Mouse (Mus musculus) limb, embryonic 14.5 days (tissue): ENCODE measurements at regions not wholly inside any gene's neighbourhood (a gene's known extent, or its start where the extent isn't known, plus 50 kb on each side); places are given as distances from the start of the nearest gene placed in this dataset.
"Not testable (repeated sequence)": the region's sequence is repeated elsewhere in the genome, so short reads cannot be mapped to it uniquely, and the experiment has no call there.

Experiments used
- ATAC-seq: fragments of 200-750 bp; cut with Nextera tagmentation; 2 replicates; pipeline ENCODE4 v1.8.0; 2017; ENCODE audit warnings: low read depth, moderate number of reproducible peaks, moderate TSS enrichment; ENCODE audit not compliant: low FRiP score
- DNase-seq: peaks from one replicate; pipeline ENCODE4 v3.0.0-alpha.2; 2015; ENCODE audit warnings: low spot score
- H3K27ac ChIP-seq: fragments of 300-500 bp; sonication (generic); replicated peaks from 2 replicates; pipeline ENCODE4 v1.5.1; 2014; ENCODE audit warnings: low read depth, mild to moderate bottlenecking, low read length, moderate library complexity, mixed read lengths
- H3K27me3 ChIP-seq: fragments of 300-500 bp; sonication (generic); 2 replicates; pipeline ENCODE4 v1.6.1; 2014; ENCODE audit warnings: low read length, mixed read lengths; ENCODE audit not compliant: control insufficient read depth, insufficient read depth
- H3K36me3 ChIP-seq: fragments of 300-500 bp; sonication (generic); 2 replicates; pipeline ENCODE4 v1.6.1; 2014; ENCODE audit warnings: mild to moderate bottlenecking, low read length, moderate library complexity, mixed read lengths; ENCODE audit not compliant: control insufficient read depth, insufficient read depth
- H3K4me1 ChIP-seq: fragments of 300-500 bp; sonication (generic); 2 replicates; pipeline ENCODE4 v1.6.1; 2014; ENCODE audit warnings: antibody characterized with exemption, low read length, mixed read lengths; ENCODE audit not compliant: control insufficient read depth, insufficient read depth
- H3K4me2 ChIP-seq: fragments of 300-500 bp; sonication (generic); replicated peaks from 2 replicates; pipeline ENCODE4 v1.6.1; 2014; ENCODE audit warnings: low read depth, mild to moderate bottlenecking, low read length, moderate library complexity; ENCODE audit not compliant: severe bottlenecking
- H3K4me3 ChIP-seq: fragments of 300-500 bp; sonication (generic); replicated peaks from 2 replicates; pipeline ENCODE4 v1.5.1; 2014; ENCODE audit warnings: low read length
- H3K9ac ChIP-seq: fragments of 300-500 bp; sonication (generic); 2 replicates; pipeline ENCODE4 v1.6.1; 2014; ENCODE audit warnings: mild to moderate bottlenecking, low read depth, low read length, moderate library complexity; ENCODE audit not compliant: severe bottlenecking
- H3K9me3 ChIP-seq: fragments of 300-500 bp; sonication (generic); 2 replicates; pipeline ENCODE4 v1.6.1; 2016; ENCODE audit warnings: low read length; ENCODE audit not compliant: control insufficient read depth
- POLR2A ChIP-seq: fragments of 200-500 bp; IDR thresholded peaks from 2 replicates; pipeline ENCODE4 v1.8.0; 2012; ENCODE audit warnings: inconsistent platforms, mild to moderate bottlenecking, moderate library complexity, borderline replicate concordance; ENCODE audit not compliant: insufficient read depth, insufficient read length; ENCODE audit errors: extremely low read depth
- WGBS: fragments of 180-500 bp; shearing (Covaris S2); extraction: QIAGEN DNeasy Blood & Tissue Kit; methylation state at CpG from one replicate; pipeline ENCODE4 v1.1.7; 2014; 5-methylcytosine and 5-hydroxymethylcytosine counted together

DNA sequence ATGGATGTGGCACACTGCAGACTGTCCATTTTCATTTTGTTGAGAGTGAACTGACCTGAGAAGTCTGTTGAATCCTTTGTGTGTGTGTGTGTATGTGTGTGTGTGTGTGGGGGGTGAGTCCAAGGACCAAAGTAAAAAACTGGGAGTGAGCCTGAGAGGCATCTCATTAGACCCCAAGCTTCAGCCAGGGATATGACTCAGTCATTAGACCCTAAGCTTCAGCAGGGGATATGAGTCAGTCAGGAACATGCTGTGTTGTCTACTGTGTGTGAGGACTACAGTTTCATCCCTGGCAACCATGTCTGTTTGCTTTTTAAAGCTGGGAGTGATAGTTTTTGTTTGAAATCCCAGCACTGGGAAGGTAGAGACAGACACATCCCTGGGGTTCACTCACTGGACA, 74.8 kb upstream of the Btbd11 start:
- Histone ChIP-seq H3K36me3 (no peaks in the 10 kb centered on the region), H3K4me3 (no peak overlapping the region), H3K9me3 (no peaks in the 10 kb centered on the region), H3K4me1 (no peaks in the 10 kb centered on the region), H3K9ac (no peak overlapping the region), H3K27ac (no peak overlapping the region), H3K27me3 (no peaks in the 10 kb centered on the region), H3K4me2 (no peak overlapping the region)
- ATAC-seq (no peak), DNase-seq (no peak)
- no peak for TF ChIP-seq POLR2A

DNA sequence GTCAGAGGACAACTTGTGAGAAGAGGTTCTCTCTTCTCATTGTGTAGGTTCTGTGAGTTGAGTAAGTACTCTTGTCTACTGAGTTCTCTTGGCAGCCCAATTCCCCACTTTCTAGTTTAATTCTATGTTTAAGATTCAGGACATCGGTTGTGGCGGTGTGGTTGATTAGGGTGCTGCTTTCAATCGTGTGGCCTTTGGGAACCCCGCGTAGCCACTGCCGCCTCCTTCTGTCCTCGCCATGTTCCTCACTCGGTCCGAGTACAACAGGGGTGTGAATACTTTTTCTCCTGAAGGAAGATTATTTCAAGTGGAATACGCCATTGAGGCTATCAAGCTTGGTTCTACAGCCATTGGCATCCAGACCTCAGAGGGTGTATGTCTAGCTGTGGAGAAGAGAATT, 73.3 kb upstream of the Btbd11 start:
- H3K27ac ChIP-seq, ATAC-seq, H3K9ac ChIP-seq, H3K36me3 ChIP-seq, DNase-seq, H3K27me3 ChIP-seq, H3K4me1 ChIP-seq, H3K9me3 ChIP-seq, H3K4me2 ChIP-seq, H3K4me3 ChIP-seq: not testable (repeated sequence)
- WGBS, result 91% methylated on average over 10 of the region's 10 CpGs

DNA sequence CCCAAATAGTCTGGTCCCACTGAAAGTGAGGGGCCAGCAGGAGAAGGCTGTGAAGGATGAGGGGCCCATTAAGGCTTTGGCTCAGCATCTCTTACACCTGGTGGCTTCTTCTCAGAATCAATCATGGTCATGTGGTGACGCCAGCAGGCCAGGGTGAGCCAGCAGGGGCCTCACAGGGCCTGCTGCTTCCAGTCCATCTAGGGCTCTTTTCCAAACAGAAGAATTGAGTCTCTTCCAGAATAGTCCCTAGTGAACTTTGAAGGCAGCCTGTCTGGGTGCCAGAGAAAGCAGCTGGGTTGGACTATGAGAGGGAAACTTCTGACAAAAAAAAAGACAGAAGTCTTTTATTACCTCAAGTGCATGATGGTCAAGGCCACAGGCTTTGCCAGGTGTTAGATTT, 65.6 kb upstream of the Btbd11 start:
- H3K4me1 ChIP-seq, result no peaks in the 10 kb centered on the region
- no peak for TF ChIP-seq POLR2A
- H3K27ac ChIP-seq, result no peak overlapping the region
- H3K9me3 ChIP-seq, result no peaks in the 10 kb centered on the region
- H3K27me3 ChIP-seq, result no peaks in the 10 kb centered on the region
- 62% methylated on average over 1 of the region's 1 CpGs for WGBS
- ATAC-seq (no peak), DNase-seq (no peak)
- no peaks in the 10 kb centered on the region for H3K36me3 ChIP-seq
- no peak overlapping the region for H3K9ac ChIP-seq
- no peak overlapping the region for H3K4me2 ChIP-seq
- H3K4me3 ChIP-seq, result no peak overlapping the region

DNA sequence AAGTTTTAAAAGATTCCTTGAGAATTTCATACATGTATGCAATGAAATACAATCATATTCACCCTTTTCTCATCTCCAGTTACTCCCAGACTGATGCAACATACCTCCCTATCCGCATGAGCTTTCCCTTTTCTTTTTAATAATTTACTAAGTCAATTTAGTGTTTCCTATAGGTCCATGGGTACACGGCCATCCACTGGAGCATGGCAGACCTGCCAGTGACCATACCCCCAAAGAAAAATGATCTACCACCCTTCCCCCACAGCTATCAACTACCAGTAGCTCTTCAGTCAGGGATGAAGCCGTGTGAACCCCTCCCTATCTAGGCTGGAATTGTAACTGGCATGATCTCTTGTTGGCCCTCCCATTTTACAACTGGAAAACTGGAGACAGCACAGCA, 64.3 kb upstream of the Btbd11 start:
- no peak for TF ChIP-seq POLR2A
- 84% methylated on average over 3 of the region's 3 CpGs for WGBS
- DNase-seq, result no peak

DNA sequence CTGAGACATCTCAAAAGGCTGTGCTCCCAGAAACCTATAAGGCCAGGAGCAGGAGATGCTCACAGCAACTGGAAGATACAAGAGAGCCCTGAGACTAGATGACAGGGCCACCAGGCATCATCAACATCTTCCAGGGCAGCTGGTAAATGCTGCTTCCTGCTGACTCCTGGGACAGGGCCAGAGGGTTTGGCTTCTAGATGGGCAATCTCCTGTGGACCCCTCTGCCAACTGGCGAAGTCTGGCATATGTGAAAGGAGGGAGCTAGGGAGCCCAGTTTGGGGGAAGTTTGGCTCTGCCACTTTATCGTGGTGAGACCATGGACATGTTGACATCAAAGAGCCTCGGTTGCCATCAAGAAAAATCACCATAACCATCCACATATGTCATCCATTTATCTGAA, 57.2 kb upstream of the Btbd11 start:
- WGBS, result 79% methylated on average over 3 of the region's 3 CpGs
- no peak for ATAC-seq

More for the DNA sequence above, 64.3 kb upstream of the Btbd11 start:
- H3K36me3 ChIP-seq, result no peaks in the 10 kb centered on the region
- no peak overlapping the region for H3K9ac ChIP-seq
- ATAC-seq, result no peak
- H3K9me3 ChIP-seq, result no peaks in the 10 kb centered on the region
- H3K4me3 ChIP-seq, result no peak overlapping the region
- no peaks in the 10 kb centered on the region for H3K4me1 ChIP-seq
- H3K27me3 ChIP-seq, result no peaks in the 10 kb centered on the region
- H3K27ac ChIP-seq, result no peak overlapping the region
- no peak overlapping the region for H3K4me2 ChIP-seq

More for the DNA sequence above, 57.2 kb upstream of the Btbd11 start:
- no peak for DNase-seq
- H3K4me3 ChIP-seq, result no peak overlapping the region
- no peak overlapping the region for H3K9ac ChIP-seq
- H3K27me3 ChIP-seq, result no peaks in the 10 kb centered on the region
- no peak overlapping the region for H3K27ac ChIP-seq
- H3K4me2 ChIP-seq, result no peak overlapping the region
- no peaks in the 10 kb centered on the region for H3K4me1 ChIP-seq
- no peaks in the 10 kb centered on the region for H3K9me3 ChIP-seq
- no peak for TF ChIP-seq POLR2A
- H3K36me3 ChIP-seq, result no peaks in the 10 kb centered on the region
